Mouse (Mus musculus): ENCODE data around the gene Vmn1r4. TPM values are rescaled to one million over a fixed set of nuclear protein-coding genes. Genes with fewer than 3 reads are reported as not detected.

Vmn1r4 gene
- total RNA-seq (2022): under 1 TPM in 1 of 4 experiments, not detected in 3; 0.19 TPM

DNA sequence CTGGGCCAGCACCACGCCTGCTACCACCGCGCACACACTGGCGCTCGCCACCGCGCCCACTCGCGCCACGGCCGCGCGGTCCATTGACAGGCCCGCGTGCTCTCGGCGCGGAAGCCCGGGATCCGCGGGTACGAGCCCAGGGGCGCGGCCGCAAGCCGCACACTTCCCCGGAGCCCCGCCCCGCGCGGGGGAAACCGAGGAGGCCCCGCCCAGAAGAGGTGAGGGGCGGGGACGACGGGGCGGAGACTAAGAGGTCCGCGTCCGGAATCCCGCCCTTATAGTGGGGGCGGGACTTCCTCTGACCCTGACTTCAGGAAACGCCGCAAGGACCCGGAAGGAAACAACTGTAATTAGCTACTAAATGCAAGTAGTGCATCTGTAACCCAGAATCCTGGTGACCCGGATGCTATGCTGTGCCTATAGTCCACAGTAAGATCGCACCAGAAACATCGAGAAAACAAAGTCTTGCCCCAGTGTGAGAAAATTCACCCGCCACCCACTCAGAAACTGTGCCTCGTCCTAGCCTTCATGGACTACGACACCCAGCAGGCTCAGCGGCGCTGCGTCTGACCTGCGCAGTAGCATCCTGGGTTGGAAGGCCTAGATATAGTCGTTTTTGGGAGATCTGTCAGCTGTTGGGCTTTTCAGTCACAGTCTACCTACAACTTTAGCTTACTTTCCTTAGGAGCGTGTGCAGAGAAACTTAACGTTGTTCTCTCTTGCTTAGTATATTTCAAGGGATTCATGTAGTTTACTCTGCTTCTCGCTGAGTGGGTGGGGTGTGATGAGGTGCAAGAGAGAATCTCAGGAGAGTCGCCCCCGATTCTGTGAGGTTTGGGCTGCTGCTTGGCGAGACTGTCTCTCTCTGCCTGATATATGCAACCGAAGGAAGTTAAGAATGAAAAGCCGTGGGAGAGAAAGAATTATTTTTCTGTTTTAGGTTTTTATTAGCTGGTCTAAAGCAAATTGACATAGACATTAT lies at the start of gene Vmn1r4, which contains the start of gene Nt5c3:
TSS of gene Vmn1r4 (plus strand) at position 290 of the 982 bp plus-strand sequence.
TSS of gene Nt5c3 (minus strand) at position 207 of the 982 bp plus-strand sequence.
- peak; percentile 92 to 93 for DNase-seq (ENCODE audit: low spot score in 2 of 2)

DNA sequence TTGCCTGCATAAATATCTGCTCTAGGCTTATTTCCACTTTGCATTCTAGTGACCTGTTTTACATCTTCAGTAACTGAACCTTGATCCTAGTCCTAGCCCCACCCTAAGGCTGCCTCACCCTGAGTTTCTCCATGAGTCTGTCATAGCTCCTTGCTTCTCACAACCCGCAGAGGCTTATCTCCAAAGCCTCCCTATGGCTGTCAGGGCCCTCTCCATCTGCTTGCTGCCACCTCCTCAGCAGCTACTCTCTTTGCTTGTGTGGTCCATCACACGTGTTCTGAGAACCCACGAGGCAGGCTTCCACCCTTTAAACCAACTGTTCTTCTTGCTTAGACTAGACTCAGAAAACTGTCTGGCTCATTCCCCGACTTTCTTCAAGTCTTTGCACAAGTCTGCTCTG lies 46.9 kb upstream of the Vmn1r4 start:
- no peak for DNase-seq (ENCODE audit: low spot score in 2 of 2)

DNA sequence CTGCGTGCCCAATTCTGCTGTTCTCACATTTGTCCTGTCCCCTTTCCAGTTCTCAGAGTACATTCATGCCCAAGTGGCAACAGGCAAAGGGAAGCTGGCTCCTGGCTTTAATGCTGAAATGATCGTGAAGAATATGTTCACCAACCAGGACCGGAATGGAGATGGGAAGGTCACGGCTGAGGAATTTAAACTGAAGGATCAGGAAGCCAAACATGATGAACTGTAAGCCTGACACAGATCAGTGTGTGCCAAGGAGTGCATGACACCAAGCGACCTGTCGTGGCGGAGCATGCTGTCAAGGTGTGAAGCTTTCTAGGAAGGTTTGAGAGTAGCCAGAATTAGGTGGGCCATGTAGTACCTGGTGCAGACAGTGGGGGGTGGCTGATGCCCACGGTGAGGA lies 45.8 kb upstream of the Vmn1r4 start:
- no peak for DNase-seq (ENCODE audit: low spot score in 2 of 2)

GRCm38 (mm10) chr6:56879352-56879955 lies 44.4 kb upstream of the Vmn1r4 start:
- no peak for DNase-seq (ENCODE audit: low spot score in 2 of 2)

- DNase-seq (ENCODE audit: low spot score in 2 of 2): peak; percentile 37 to 53
Observed at GRCm38 (mm10) chr6:56888561-56888960, 35.3 kb upstream of the Vmn1r4 start.

DNA sequence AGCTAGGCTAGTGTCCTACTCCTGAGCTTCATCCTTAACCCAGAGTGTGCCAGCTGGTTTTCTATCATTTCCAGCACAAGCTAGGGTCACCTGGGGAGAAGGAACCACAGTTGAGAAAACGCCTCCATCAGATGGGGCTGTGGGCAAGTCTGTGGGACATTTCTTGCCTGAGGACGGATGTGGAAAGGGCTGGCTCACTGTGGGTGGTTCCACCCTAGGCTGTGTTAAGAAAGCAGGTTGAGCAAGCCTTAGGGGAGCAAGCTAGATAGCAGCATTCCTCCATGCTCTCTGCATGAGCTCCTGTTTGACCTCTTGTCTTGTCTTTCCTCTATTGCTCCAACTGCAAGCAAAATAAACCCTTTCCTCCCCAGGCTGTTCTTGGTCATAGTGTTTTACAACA lies 33.1 kb upstream of the Vmn1r4 start:
- DNase-seq (ENCODE audit: low spot score in 2 of 2): no peak

DNA sequence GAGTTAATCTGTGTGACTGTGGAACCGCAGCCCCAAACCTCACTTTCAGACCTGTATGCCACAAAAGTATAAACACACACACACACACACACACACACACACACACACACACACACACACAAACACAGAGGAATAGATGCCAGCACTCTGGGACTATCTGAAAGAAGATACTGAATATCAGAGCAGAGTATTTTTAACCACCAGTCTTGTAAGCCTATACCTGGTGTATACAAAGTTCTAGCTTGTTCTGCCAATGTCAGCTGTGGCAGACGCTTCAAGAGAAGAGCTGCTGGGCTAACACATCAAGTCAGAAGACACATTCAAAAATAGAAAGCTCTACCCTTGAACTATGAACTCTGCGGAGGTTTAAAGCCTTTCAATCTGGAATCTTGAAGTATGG lies 24.2 kb upstream of the Vmn1r4 start:
- peak; percentile 48 to 62 for DNase-seq (ENCODE audit: low spot score in 2 of 2)

GRCm38 (mm10) chr6:56901336-56901735 lies 22.5 kb upstream of the Vmn1r4 start:
- no peak for DNase-seq (ENCODE audit: low spot score in 2 of 2)

DNA sequence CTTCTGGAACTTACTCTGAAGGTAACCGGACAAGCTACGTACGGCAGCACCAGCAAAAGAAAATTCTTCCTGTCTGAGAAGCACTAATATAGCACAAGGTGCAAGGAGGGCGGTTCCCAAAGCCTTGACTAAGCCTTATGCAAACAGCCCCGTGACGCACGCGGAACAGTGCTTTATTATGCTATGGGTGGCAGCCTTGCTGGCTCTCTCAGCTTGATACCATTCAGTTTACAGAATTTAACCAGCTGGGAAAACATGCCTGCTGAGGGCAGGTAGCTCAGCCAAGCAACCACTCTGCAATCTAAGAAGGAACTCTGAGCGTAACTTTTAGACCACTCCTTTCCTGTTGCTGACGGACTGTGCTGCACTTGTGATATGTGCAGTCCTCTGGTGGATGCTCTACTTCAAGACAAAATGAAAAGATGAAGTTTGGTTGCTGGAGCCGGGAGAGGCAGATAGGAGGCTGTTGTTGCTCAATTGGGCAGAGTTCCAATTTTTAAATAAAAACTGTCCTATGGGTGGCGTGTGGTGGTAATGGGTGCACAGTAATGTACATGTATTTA lies 21.9 kb upstream of the Vmn1r4 start:
- DNase-seq (ENCODE audit: low spot score in 2 of 2): peak; percentile 65 to 73

- DNase-seq (ENCODE audit: low spot score in 2 of 2): no peak
Observed at GRCm38 (mm10) chr6:56902606-56903520, 21.0 kb upstream of the Vmn1r4 start.

DNA sequence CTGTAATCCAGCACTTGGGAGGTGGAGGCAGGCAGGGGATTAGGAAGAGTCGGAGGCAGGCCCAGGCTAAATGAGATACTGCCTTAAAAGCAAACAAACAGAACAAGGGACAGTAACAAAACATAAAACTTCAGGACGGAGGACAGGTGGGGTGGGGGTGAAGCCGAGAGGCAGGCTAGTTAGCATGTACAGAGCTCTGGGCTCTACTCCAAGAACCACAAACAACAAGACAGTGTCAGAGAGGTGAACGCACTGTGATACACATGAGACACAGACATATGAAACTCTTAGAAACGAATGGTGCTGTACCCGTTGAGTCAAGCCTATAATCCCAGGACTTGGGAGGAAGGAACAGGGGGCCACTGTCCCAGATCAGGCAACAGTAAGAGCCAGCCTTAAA lies 20.0 kb upstream of the Vmn1r4 start:
- DNase-seq (ENCODE audit: low spot score in 2 of 2): no peak

- DNase-seq (ENCODE audit: low spot score in 2 of 2): no peak
Observed at GRCm38 (mm10) chr6:56904330-56904729, 19.5 kb upstream of the Vmn1r4 start.

GRCm38 (mm10) chr6:56904982-56905381 lies 18.8 kb upstream of the Vmn1r4 start:
- DNase-seq (ENCODE audit: low spot score in 2 of 2): no peak

GRCm38 (mm10) chr6:56905486-56905885 lies 18.3 kb upstream of the Vmn1r4 start:
- no peak for DNase-seq (ENCODE audit: low spot score in 2 of 2)

- no peak for DNase-seq (ENCODE audit: low spot score in 2 of 2)
Observed at GRCm38 (mm10) chr6:56906121-56906846, 17.5 kb upstream of the Vmn1r4 start.

DNA sequence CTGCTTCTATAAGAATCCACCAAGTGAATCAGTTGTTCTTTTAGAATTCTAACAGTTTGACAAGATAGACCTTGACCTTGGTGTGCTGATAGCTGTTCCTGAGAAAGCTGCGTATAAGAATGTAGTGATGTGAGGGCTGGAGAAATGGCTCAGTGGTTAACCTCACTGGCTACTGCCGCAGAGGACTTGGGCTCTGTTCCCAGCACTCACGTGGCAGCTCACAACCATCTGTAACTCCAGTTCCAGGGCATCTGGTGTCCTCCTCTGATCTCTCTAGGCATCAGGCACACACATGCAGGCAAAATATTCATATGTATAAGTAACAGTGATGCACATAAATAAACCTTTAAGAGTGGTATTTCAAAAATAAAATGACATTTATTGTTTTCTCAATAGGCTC lies 15.8 kb upstream of the Vmn1r4 start:
- no peak for DNase-seq (ENCODE audit: low spot score in 2 of 2)

GRCm38 (mm10) chr6:56908397-56908796 lies 15.4 kb upstream of the Vmn1r4 start:
- no peak for DNase-seq (ENCODE audit: low spot score in 2 of 2)

- peak in 1 of 2 experiments; percentile 43 for DNase-seq (ENCODE audit: low spot score in 2 of 2)
Observed at GRCm38 (mm10) chr6:56908912-56909311, 14.9 kb upstream of the Vmn1r4 start.

DNA sequence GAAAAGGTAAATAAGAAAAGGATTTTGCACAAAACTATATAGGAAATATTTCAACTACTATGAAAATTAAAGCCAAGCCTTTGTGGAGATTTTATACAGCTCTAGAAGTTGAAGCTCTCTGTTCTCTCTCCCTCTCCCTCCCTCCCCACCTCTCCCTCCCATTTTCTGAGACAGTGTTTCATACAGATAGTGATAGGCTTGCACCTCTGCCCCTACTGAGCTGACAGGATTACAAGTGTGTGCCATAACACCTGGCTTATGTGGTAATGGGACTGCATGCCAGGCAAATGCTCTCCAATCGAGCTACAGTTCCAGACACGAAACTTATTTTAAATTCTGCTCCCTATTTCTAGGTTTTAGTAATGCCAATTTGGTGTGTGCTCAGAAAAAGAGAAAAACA lies 12.9 kb upstream of the Vmn1r4 start:
- no peak for DNase-seq (ENCODE audit: low spot score in 2 of 2)

DNA sequence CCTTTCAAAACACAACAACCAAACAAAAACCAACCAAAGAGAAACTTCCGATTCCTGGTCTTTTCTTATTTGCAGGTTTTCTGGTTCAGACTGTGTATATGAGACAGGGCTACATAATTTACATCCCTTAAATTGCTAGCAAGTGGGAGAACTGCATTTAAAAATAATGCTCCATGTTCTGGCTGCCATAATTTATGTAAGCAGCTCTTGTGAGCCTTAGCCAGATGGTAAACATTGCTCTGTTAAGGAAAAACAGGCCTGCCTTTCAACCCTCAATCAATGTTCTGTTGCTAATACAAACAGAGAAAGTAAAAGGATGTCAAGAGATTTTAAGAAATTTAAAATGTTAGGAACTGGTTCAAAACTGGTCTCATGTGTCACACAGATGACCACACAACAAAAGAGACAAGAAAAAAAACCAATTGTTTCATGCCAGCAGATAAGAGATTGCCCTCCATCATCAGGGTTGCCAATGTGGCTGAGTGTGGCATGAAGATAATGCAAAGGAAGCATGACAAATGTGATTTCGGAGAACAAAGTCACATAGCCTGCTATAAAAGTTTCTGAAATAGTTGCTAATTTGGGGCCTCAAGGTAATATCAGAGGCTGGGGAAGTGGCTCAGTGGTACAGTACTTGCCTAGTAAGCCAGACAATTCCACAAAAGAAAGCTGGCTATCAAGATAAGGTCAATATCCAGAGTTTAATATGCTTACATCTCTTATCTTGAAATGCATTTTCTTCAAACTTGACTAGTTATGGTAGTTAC lies 10.5 kb upstream of the Vmn1r4 start:
- no peak for DNase-seq (ENCODE audit: low spot score in 2 of 2)
